Mouse (Mus musculus) liver, embryonic 16.5 days (tissue): ENCODE measurements around the gene Anln. TPM values are rescaled to one million over a fixed set of nuclear protein-coding genes. Genes with fewer than 3 reads are reported as not detected.

Experiments
- ATAC-seq: fragments of 200-750 bp; cut with Nextera tagmentation; 2 replicates; pipeline ENCODE4 v1.8.0; 2017; ENCODE audit warnings: low read depth, mild to moderate bottlenecking, moderate number of reproducible peaks, moderate library complexity
- H3K27ac ChIP-seq: fragments of 300-500 bp; sonication (generic); 2 replicates; pipeline ENCODE4 v1.5.1; 2014; ENCODE audit warnings: mild to moderate bottlenecking, low read length
- H3K27me3 ChIP-seq: fragments of 300-500 bp; sonication (generic); 2 replicates; pipeline ENCODE4 v1.6.1; 2014; ENCODE audit warnings: low read depth, low read length, mixed read lengths; ENCODE audit not compliant: control insufficient read depth, insufficient read depth
- H3K36me3 ChIP-seq: fragments of 300-500 bp; sonication (generic); 2 replicates; pipeline ENCODE4 v1.6.1; 2014; ENCODE audit warnings: mild to moderate bottlenecking; ENCODE audit not compliant: control insufficient read depth, insufficient read depth
- H3K4me1 ChIP-seq: fragments of 300-500 bp; sonication (generic); 2 replicates; pipeline ENCODE4 v1.6.1; 2014; ENCODE audit warnings: low read depth, low read length, mixed read lengths; ENCODE audit not compliant: control insufficient read depth
- H3K4me2 ChIP-seq: fragments of 300-500 bp; sonication (generic); 2 replicates; pipeline ENCODE4 v1.6.1; 2014; ENCODE audit warnings: low read depth, low read length, mixed read lengths
- H3K4me3 ChIP-seq: fragments of 300-500 bp; sonication (generic); 2 replicates; pipeline ENCODE4 v1.5.1; 2014; ENCODE audit warnings: low read depth, mild to moderate bottlenecking, low read length
- H3K9ac ChIP-seq: fragments of 300-500 bp; sonication (generic); 2 replicates; pipeline ENCODE4 v1.6.1; 2014; ENCODE audit warnings: low read depth, low read length
- H3K9me3 ChIP-seq: fragments of 300-500 bp; sonication (generic); replicated peaks from 2 replicates; pipeline ENCODE4 v1.6.1; 2016; ENCODE audit warnings: low read length; ENCODE audit not compliant: control insufficient read depth
- WGBS: fragments of 180-500 bp; shearing (Covaris S2); extraction: QIAGEN DNeasy Blood & Tissue Kit; methylation state at CpG from one replicate; pipeline ENCODE4 v1.1.7; 2014; ENCODE audit not compliant: insufficient replicate concordance; 5-methylcytosine and 5-hydroxymethylcytosine counted together
- polyA plus RNA-seq: library from polyadenylated mRNA; unstranded; fragments of >200 nt; fragmentation: Nextera tagmentation; extraction: Ambion mirVana; gene quantifications from 2 replicates; pipeline ENCODE4 v1.2.1, GENCODE M21; 2015

Anln gene
- polyA plus RNA-seq, 1 experiment from 2014 or later, result 29.9 TPM

DNA sequence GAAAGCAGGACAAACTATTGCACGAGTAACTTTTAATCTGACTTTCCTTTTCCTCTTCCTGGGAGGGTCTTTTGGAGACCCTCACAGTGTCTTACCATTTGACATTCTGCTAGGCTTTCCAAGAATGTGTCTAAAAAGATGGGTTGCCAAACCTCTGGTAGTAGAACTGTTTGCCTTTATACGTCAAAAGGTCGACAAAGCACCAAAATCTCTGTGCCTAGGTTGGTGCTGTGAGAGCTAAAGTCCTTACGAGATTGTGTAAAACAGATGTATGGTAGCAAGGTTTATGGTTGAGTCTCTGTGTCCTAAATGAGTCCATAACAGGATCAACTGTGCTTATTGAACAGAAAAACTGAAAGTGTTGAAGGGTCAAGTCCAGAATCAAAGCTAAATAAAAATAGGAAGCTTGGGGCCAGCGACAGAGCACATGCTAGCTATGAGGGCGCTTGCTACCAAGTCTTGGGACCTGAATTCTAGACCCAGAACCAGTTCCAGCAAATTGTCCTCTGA, 803 bp upstream of the Anln start:
- H3K9me3 ChIP-seq, result no peaks in the 10 kb centered on the region
- no peaks in the 10 kb centered on the region for H3K36me3 ChIP-seq
- 39% methylated on average over 6 of the region's 6 CpGs for WGBS
- peak overlapping the region; percentile 97 for H3K4me2 ChIP-seq
- no peak for ATAC-seq
- H3K9ac ChIP-seq, result peak overlapping the region; percentile 91
- H3K4me3 ChIP-seq, result peak overlapping the region; percentile 96
- H3K27me3 ChIP-seq, result no peaks in the 10 kb centered on the region
- peaks cover 30% of the 10 kb centered on the region for H3K4me1 ChIP-seq
- H3K27ac ChIP-seq, result peak overlapping the region; percentile 97; the same call in 1 of the 2 replicates

DNA sequence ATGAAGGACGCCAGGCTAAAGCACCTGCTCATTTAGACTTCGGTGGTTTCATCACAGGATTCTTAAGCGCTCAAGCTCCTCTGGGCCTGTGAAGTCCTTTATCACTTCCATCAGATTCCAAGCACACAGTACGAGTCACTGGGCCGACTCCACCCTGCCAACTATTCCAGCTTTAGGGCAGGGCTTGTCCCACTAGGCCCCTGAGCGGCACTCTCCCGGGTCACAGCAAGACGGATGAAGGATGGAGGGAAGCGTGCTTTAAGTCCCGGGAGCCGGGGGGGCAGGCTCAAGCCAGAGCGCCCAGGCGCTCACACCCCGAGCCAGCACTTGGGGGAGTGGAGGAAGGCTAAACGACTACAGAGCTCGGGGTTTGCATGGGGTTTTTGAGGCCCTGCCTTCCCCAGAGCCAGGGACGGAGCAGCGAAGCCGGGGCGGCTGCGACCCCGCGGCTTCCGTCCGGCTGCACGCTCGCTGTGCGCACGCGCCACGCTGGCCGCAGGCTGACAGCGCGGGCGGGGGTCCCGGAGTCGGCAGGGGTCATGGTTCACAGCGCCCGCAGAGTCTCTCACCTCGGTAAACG, 497 bp downstream of the Anln start:
- no peaks in the 10 kb centered on the region for H3K9me3 ChIP-seq
- peak; percentile 78 for ATAC-seq
- H3K4me3 ChIP-seq, result peak overlapping the region; percentile 96
- H3K4me1 ChIP-seq, result peaks cover 30% of the 10 kb centered on the region
- no peaks in the 10 kb centered on the region; the same call in 1 of the 2 replicates for H3K36me3 ChIP-seq
- no peaks in the 10 kb centered on the region for H3K27me3 ChIP-seq
- under 1% methylated on average over 41 of the region's 41 CpGs for WGBS
- peak overlapping the region; percentile 97 for H3K27ac ChIP-seq
- H3K9ac ChIP-seq, result peak overlapping the region; percentile 99
- peak overlapping the region; percentile 97 for H3K4me2 ChIP-seq

DNA sequence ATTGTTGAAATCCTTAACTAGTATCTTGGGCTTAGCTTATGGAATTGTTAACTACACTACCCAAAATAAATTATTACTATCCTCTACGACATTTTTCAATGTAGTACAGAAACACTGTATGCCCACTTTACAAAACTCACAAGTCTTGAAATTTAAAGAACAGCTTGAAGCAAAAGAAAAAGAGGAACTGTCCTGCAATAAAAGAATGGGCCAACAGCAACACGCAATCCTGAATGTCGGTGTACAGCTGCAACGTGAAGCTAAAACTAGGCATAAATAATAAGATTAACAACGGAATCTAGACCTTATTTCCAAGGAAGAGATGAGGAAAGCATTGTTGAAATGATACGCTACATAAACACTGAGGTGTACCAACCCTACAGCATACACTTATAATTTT, 1.1 kb downstream of the Anln start:
- peak overlapping the region; percentile 97 for H3K27ac ChIP-seq
- ATAC-seq, result no peak

DNA sequence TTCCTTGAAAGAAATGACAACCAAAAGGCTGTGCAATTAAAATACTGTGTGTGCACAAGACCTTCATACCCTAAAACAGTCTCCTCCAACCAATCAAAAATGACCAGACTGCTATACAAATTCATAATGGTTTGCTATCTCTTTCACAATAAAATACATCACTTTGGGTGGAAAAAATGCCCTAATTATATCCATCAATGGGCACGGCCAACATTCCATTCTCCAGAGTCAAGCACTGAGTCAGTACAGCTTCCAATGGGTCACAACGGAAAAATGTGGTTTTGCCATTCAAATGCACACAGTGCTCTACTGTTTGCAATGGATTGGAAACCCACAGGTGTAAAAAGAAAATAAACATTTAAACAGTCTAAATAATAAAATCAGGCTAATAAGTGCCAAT, 3.1 kb downstream of the Anln start:
- Histone ChIP-seq H3K27ac (no peak overlapping the region), H3K4me3 (peak overlapping the region; percentile 20; the same call in 1 of the 2 replicates), H3K9ac (no peak overlapping the region), H3K9me3 (no peaks in the 10 kb centered on the region), H3K27me3 (no peaks in the 10 kb centered on the region), H3K36me3 (peaks cover 17% of the 10 kb centered on the region), H3K4me1 (peaks cover 30% of the 10 kb centered on the region), H3K4me2 (peak overlapping the region; percentile 65; the same call in 1 of the 2 replicates)
- ATAC-seq, result no peak
- 59% methylated on average over 2 of the region's 2 CpGs for WGBS

More for the DNA sequence above, 1.1 kb downstream of the Anln start:
- H3K9me3 ChIP-seq, result no peaks in the 10 kb centered on the region
- no peaks in the 10 kb centered on the region; the same call in 1 of the 2 replicates for H3K36me3 ChIP-seq
- peak overlapping the region; percentile 99 for H3K9ac ChIP-seq
- no peaks in the 10 kb centered on the region for H3K27me3 ChIP-seq
- WGBS, result 3% methylated on average over 6 of the region's 6 CpGs
- peak overlapping the region; percentile 97 for H3K4me2 ChIP-seq
- peaks cover 30% of the 10 kb centered on the region for H3K4me1 ChIP-seq
- peak overlapping the region; percentile 96 for H3K4me3 ChIP-seq

DNA sequence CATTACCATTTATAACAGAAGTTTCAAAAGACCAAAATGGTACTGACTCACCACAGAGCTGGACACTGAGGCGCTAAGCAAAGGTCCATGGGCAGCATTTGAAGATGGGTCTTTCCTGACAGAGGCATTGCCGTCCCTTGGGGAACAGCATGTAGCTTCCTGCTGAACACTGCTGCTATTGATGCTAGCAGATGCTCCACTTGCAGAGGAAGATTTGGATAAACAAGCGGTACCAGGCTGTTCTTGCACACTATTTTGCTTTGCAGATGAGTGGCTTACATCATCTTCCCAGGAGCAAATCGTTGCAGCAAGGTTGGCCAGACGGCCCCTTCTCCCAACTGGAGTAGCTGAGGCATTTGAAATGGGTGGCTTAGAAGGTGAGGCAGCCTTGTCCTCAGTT, 12.9 kb downstream of the Anln start:
- Histone ChIP-seq H3K36me3 (peaks cover 86% of the 10 kb centered on the region), H3K9ac (no peak overlapping the region), H3K9me3 (no peaks in the 10 kb centered on the region), H3K4me3 (no peak overlapping the region), H3K27me3 (no peaks in the 10 kb centered on the region), H3K4me2 (no peak overlapping the region), H3K27ac (no peak overlapping the region), H3K4me1 (no peaks in the 10 kb centered on the region)
- ATAC-seq, result no peak
- WGBS, result 88% methylated on average over 5 of the region's 5 CpGs

DNA sequence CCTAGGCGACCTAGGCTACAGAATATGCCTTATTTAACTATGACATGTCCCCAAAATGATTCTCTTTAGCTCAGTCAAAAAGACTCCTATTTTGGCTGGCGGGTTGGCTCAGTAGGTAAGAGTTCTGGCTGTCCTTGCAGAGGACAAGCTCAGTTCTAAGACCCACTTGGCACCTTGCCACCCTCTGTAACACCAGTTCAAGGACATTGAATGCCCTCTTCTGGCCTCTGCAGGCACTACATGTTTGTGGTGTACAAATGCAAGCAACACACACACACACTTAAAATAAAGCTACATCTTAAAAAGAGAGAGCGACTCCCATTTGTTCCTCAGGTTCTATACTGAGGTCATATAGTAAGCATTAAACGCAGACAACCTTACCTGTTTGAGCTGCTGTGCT, 16.2 kb downstream of the Anln start:
- Histone ChIP-seq H3K4me1 (no peaks in the 10 kb centered on the region), H3K9ac (no peak overlapping the region), H3K36me3 (peaks cover 84% of the 10 kb centered on the region), H3K27ac (no peak overlapping the region), H3K9me3 (no peaks in the 10 kb centered on the region), H3K4me2 (no peak overlapping the region), H3K27me3 (no peaks in the 10 kb centered on the region), H3K4me3 (no peak overlapping the region)
- ATAC-seq, result no peak
- WGBS, result 91% methylated on average over 4 of the region's 4 CpGs

DNA sequence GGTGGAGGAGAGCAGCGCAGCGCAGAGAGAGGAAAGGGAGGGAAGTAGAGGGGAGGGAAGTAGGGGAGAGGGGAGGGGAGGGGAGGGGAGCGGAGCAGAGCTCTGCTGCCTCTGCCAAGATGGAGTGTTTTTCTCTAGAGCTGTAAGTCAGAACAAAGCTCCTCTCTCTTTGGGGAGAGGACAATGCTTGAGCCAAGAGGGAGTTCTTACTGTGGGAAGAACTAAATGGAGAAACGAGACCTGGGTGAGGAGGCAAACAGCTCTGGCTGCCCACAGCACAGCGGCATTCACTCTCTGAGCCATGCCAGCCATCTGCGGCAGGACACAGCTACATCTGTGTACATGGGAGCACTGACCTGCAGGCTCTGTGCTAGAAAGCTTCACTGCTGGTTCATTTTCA, 21.0 kb downstream of the Anln start:
- Histone ChIP-seq H3K9me3 (no peaks in the 10 kb centered on the region), H3K4me2 (no peak overlapping the region), H3K27ac (0 out of 2 replicates have a peak overlapping the region, but pooled peaks have one; percentile 28), H3K4me3 (no peak overlapping the region), H3K9ac (no peak overlapping the region), H3K36me3 (peaks cover 88% of the 10 kb centered on the region), H3K4me1 (no peaks in the 10 kb centered on the region), H3K27me3 (no peaks in the 10 kb centered on the region)
- no peak for ATAC-seq
- 78% methylated on average over 6 of the region's 6 CpGs for WGBS

DNA sequence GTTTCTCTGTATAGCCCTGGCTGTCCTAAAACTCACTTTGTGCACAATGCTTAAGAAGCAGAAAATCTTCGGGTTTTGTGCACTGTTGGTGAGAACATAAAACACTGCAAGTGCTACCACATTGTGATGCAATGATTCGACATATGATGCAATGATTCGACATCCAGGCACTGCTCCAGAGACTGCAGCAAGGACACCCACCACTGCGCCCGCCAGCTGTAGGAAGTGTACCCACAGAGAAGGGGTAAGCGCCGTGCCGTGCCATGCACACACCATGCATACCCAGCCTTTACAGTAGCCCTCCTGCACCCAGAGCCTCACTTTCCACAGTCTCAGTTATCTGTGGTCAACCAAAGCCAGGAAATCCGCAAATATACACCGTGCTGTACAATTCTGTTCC, 22.4 kb downstream of the Anln start:
- H3K4me3 ChIP-seq, result no peak overlapping the region
- 82% methylated on average over 10 of the region's 10 CpGs for WGBS
- H3K27ac ChIP-seq, result no peak overlapping the region
- no peaks in the 10 kb centered on the region for H3K4me1 ChIP-seq
- ATAC-seq, result no peak
- no peaks in the 10 kb centered on the region for H3K27me3 ChIP-seq
- H3K9me3 ChIP-seq, result no peaks in the 10 kb centered on the region
- H3K36me3 ChIP-seq, result peaks cover 86% of the 10 kb centered on the region
- H3K4me2 ChIP-seq, result no peak overlapping the region
- no peak overlapping the region for H3K9ac ChIP-seq

DNA sequence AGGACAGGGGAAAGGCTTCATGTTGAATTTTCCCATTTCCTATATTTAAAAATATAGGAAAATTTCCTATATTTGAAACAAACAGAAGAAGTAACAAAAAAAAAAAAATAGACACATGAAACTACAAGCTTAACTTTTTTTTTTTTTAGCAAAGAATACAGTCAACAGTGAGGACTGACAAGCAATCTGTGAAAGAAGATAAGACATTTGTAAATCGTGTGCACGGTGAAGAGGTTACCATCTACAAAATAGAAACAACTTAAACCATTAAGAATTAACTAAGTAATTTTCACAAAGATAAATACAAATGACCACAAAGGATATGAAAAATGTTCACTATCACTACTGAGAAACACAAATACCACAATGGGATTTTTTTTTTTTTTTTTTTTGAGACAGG, 22.8 kb downstream of the Anln start:
- Histone ChIP-seq H3K36me3 (peaks cover 86% of the 10 kb centered on the region), H3K4me2 (no peak overlapping the region), H3K27me3 (no peaks in the 10 kb centered on the region), H3K27ac (no peak overlapping the region), H3K4me1 (no peaks in the 10 kb centered on the region), H3K9ac (no peak overlapping the region), H3K9me3 (no peaks in the 10 kb centered on the region), H3K4me3 (no peak overlapping the region)
- ATAC-seq, result no peak
- 32% methylated on average over 2 of the region's 2 CpGs for WGBS
